Mouse (Mus musculus) bone marrow, adult 2 months (tissue): ENCODE results near the gene Lgr4.

Source experiments
- CTCF ChIP-seq: fragments of 200-500 bp; IDR thresholded peaks from 2 replicates; pipeline ENCODE4 v1.5.1; 2011; ENCODE audit warnings: low read length, control low read depth; ENCODE audit not compliant: control insufficient read depth, insufficient read depth
- POLR2A ChIP-seq: fragments of 200-500 bp; IDR thresholded peaks from 2 replicates; pipeline ENCODE4 v1.6.1; 2011; ENCODE audit warnings: low read depth, mild to moderate bottlenecking, control low read depth, low read length, borderline replicate concordance; ENCODE audit not compliant: control insufficient read depth

DNA sequence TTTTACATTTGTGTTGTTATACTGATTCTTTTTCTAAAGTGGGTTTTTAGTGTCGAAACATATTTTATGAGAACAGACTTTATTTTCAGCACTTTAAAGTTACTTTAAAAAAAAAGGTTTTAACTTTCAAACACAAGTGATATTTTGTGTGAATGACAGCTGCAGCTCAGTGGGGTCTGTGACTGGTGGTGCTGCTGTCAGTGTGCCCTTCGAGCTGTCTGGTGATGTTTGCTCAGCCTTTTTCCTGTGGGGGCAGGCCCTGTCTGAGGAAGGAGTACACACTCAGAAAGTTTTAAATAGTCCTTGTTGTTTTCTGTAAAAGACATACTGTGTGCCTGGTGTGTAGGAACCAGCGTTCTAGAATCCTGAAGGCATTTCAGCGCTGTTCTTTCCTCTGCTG, 119.2 kb downstream of the Lgr4 start:
- TF ChIP-seq POLR2A (no peak), CTCF (no peak)
